Mouse (Mus musculus): ENCODE measurements at regions not wholly inside any gene's neighbourhood (a gene's known extent, or its start where the extent isn't known, plus 50 kb on each side); places are given as distances from the start of the nearest gene placed in this dataset.

- no peak for TF ChIP-seq CTCF (IDR thresholded peaks at IDR 0.05 in 2 of 3, conservative IDR thresholded peaks at IDR 0.05 in 1 of 3; ENCODE audit: control insufficient read depth in 1 of 3, insufficient read depth in 1 of 3, low read depth in 2 of 3, low read length in 3 of 3, poor library complexity in 1 of 3, severe bottlenecking in 1 of 3)
- TF ChIP-seq ELF1 (IDR thresholded peaks at IDR 0.05; ENCODE audit: low read depth, low read length), result no peak
- no peak for TF ChIP-seq MAFK (IDR thresholded peaks at IDR 0.05; ENCODE audit: borderline replicate concordance, low read depth, low read length)
- no peak for TF ChIP-seq POLR2A (IDR thresholded peaks at IDR 0.05; ENCODE audit: control insufficient read depth in 1 of 2, insufficient read depth in 1 of 2, low read depth in 1 of 2, low read length in 2 of 2, poor library complexity in 1 of 2)
- no peak for TF ChIP-seq NRF1 (IDR thresholded peaks at IDR 0.05; ENCODE audit: insufficient read depth, low read depth, low read length, poor library complexity, severe bottlenecking)
- no peak for TF ChIP-seq EP300 (IDR thresholded peaks at IDR 0.05; ENCODE audit: low read depth in 1 of 2, low read length in 2 of 2)
- TF ChIP-seq UBTF (IDR thresholded peaks at IDR 0.05; ENCODE audit: borderline replicate concordance, insufficient read depth, low read depth, low read length), result no peak
- TF ChIP-seq GATA1 (IDR thresholded peaks at IDR 0.05; ENCODE audit: low read depth, low read length), result no peak
- no peak for TF ChIP-seq GABPA (IDR thresholded peaks at IDR 0.05; ENCODE audit: low read depth, low read length)
- no peak for TF ChIP-seq ETS1 (IDR thresholded peaks at IDR 0.05; ENCODE audit: low read depth, low read length)
- TF ChIP-seq MAX (IDR thresholded peaks at IDR 0.05; ENCODE audit: low read length), result no peak
- no peak for TF ChIP-seq ZKSCAN1 (IDR thresholded peaks at IDR 0.05; ENCODE audit: low read depth, low read length)
Observed at GRCm38 (mm10) chr15:88469508-88470455, 130.3 kb upstream of the Zdhhc25 start.
